Mouse (Mus musculus): ENCODE measurements around the gene Prkag2. TPM values are rescaled to one million over a fixed set of nuclear protein-coding genes. Genes with fewer than 3 reads are reported as not detected.
A peak's percentile ranks its signal among the peaks of the same experiment; 100 is the strongest.

Prkag2 gene
- total RNA-seq, 2 experiments from 2014 or later, result 151 to 155 TPM

DNA sequence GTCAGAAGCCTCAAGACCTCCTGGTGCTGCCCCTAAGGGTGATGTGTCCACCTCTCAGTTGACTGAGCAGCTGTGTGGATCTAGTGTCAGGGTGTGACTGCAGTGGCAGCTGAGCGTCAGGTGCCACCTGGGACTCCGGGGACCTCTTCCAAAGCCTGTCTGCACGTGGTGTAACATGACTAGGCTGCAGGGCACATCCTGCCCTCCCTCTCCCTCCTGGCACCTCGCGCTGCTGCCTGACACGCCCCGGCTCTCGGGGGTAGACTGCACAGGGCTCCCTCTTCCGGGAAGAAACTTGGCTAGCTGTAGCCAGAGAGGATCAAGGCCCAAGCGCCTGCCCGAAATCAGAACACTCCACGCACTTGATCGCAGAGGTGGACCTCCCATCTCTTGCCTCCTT lies 127.2 kb downstream of the Prkag2 start:
- no peak for DNase-seq (ENCODE audit: low spot score in 2 of 2)

GRCm38 (mm10) chr5:24970552-24971275 lies 129.7 kb downstream of the Prkag2 start:
- DNase-seq (ENCODE audit: low spot score in 2 of 2), result no peak

DNA sequence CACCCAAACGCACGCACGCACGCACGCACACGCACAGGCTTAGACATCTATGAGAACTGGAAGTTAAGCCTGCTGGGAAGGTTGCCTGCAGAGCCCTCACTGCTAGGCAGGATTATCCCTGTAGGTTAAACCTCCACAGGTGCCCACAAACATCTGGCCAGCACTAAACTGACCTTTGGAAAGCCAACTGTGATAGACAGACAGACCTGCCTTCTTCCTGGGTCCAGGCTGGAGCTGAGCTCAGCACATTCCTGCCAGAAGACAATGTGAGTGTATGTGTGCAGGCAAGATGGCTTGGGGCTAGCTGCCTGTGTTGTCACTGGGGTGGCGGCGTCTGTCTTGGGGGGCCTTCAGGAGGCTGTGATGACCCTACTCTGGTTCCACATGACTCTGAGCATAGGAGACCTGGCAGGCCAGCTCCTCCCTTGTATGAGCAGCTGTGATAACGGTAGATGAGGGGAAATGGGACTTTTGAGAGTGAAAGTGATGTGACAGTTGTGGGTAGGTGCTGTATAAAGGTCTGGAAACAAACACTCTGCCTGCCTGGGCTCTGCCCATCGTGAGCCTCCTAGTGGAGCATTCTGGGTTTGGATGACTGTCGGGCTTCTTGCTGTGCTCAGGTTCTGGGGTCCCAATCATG lies 131.1 kb downstream of the Prkag2 start:
- DNase-seq (ENCODE audit: low spot score in 2 of 2), result no peak

DNA sequence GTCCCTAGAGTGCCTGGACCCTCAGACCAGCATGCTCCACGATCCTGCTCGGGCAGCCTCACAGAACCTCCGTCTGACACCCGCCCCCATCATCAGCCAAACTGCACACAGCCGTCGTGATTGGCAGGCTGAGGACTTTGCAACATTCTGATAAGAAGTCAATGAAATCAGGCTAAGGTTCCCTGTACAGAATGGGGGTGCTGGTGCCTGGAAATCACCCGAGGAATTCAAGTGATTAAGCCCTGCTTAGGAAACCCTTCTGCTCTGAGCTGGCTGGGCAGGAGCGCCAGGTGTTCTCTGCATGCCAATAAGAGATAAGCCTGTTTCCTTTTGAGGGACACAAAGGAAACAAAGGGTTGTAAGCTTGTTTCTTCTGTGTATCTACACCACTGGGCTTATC lies 131.7 kb downstream of the Prkag2 start:
- no peak for DNase-seq (ENCODE audit: low spot score in 2 of 2)

- no peak for DNase-seq (ENCODE audit: low spot score in 2 of 2)
Measured at GRCm38 (mm10) chr5:24967898-24968535, 132.4 kb downstream of the Prkag2 start.

DNA sequence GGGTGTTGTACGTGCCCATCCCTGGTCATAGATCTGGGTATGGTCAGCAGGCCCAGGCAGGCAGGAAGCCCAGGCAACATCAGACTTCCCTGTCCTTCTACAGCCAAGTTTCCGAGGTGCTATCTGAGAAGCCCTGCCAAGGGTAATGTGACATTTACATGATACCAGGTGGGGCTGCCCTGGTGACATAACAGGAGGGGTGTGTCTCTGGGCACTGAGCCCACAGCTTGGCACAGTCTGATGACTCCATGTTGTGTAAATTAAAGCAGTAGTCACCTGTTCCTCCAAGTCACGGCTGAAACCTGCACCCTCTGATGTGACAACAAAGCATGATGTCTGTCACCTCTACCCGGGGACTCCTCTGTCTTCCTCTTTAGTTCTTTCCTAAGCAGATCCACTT lies 136.7 kb downstream of the Prkag2 start:
- no peak for DNase-seq (ENCODE audit: low spot score in 2 of 2)

DNA sequence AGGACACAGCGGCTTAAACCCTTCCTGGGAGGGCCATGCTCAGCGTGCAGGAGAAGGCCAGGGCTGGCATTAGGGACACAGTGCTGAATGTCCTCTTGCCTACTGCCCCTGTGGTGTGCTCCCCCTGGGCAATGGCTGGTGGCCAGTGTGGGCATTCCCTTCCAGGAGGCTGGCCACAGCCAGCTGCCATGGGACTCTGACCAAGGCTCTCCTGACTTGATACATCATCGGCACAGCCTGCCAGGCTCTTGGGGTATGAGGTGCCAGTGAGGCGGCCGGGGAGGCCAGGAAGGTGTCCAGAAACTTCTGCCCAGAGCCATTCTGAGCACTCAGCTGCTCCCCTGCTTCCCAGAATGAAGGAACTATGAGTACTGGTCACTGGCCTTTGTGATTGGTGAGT lies 139.7 kb downstream of the Prkag2 start:
- DNase-seq (ENCODE audit: low spot score in 2 of 2), result peak; percentile 53 to 74

DNA sequence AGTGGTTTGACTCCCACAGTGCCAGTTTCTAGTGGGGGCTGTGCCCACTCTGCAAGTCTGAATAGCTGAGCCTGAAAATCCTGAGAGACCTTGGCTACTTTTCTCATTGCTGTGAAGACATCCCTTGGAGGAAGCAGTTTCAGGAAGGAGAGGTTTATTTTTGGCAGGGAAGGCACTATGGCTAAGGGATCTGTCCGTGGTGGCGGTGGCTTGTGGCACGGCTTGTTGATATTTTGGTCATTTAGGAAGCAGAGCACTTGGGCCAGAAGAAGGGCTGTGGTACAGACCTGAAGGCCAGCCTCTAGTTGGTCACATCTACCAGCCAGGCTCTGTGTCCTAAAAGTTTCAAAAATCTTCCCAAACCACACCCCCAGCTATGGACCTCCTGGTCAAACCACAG lies 140.7 kb downstream of the Prkag2 start:
- no peak for DNase-seq (ENCODE audit: low spot score in 2 of 2)

GRCm38 (mm10) chr5:24958596-24958995 lies 141.8 kb downstream of the Prkag2 start:
- DNase-seq (ENCODE audit: low spot score in 2 of 2), result no peak

DNA sequence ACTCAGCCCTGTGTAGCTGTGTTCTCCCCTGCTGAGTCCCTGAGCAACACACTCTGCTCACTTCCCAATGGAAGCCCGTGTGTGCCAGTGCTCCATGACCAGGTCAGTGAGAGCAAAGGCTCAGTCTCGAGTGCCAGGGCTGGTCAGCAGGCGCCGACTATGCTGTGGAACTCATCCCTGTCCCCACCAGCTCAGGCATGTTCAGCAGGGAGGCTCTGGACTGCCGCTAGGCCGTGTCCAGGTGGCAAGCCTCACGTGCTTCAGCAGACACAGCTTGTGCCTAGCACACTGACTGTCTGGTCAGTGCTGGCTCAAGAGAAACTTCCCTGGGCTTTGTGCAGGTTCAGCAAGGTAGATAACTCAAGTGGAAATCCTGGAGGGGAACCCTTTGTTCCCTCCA lies 143.6 kb downstream of the Prkag2 start:
- no peak for DNase-seq (ENCODE audit: low spot score in 2 of 2)

GRCm38 (mm10) chr5:24952842-24953741 lies 147.3 kb downstream of the Prkag2 start:
- DNase-seq (ENCODE audit: low spot score in 2 of 2), result peak; percentile 26 to 66

DNA sequence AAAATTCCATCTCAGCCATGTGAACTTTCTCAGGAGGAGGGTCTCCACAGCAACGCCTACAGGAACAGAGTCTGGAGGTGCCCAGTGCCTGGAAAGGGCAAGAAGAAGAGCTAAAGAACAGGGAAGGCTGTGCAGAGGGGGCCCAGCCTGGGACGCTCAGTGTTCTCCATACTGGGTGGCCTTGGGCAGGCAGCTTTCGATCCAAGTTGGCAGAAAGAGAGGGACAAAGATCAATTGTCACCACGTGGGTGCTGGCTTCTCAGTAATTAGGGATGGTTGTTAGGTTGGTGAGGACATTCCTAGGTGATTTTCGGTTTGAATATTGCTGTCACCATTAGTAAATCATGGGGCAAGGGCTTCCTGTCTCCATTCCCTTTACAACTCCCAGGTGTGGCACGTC lies 148.2 kb downstream of the Prkag2 start:
- no peak for DNase-seq (ENCODE audit: low spot score in 2 of 2)

DNA sequence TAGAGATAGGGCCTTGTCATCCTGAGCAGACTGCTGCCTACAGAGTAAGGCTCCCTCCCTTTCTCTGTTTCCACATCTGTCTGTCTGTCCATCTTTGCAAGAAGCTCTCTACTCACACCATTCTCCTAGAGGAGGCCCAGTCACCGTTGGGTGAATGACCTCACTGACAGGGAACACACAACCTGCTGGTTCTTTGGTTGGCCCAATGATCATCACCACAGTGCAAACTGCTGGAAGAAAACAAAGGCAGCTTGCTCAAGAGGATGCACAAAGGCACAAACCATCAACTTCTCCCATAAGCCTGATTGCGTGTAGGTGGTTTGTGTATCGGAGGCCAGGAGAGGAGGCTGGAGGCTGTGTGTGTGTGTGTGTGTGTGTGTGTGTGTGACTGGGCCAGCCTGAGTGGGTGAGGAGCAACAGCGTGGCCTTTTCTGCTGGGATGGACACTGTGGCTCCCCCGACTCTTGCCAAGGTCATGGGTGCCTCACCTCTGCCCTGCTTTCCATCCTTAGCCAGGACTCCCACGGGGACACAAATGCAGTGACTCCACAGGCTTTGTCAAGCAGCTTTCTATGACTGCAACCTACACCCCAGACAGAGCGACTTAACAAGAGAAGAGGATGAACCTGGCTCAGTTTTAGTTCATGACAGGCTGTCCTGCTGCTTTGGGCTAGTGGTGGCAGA lies 149.4 kb downstream of the Prkag2 start:
- DNase-seq (ENCODE audit: low spot score in 2 of 2), result no peak

DNA sequence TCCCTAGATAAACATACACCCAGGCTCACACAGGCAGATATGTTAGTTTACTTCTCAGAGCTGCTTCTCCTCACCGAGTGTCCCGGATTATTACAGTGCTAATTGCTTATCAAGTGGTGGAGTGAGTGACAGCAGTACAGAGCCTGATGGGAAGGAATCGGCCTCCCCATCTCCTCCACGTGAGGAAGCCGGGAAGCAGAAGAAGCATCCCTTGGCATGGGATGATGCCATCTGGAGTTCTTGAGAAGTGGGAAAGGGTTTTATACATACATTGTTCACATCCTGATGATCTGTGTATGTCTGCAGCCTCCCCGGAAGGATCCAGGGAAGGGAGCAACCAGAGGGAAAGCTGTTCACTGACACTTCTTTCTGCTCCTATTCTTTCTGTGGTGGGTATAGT lies 150.4 kb downstream of the Prkag2 start:
- DNase-seq (ENCODE audit: low spot score in 2 of 2), result peak in 1 of 2 experiments; percentile 53

DNA sequence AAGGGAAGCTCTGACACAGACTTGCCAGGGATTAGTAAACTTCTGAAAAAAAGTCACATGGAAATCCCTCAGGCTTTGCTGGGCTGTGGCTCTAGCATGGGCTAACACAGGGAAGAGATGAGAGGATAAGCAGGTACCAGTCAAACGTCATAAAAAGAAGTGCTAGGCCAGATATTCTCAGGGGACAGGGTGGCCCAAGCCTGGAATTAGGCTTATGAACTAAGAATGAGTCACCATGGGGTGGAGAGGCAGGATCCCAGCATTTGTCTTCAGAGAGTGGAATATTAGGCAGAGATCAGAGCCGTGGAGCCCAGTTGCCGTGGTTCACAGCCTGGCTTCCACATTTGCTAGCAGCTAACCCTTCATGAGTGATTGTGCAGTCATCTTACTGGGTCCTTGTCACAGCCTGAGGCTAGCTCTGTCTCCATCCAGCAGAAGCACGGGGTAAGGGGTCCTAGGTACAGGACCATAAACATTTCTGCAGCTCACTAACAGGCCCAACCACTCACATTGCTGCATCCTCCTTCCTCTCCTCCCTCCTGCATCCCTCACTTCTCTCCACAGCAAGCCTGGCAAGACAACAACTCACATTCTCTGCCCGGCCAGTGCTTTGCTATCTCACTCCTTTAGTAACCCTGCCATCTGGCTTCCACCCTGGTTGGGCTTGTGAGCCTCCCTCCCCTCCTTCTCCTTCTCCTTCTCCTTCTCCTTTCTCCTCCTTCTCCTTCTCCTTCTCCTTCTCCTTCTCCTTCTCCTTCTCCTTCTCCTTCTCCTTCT lies 162.2 kb downstream of the Prkag2 start:
- DNase-seq (ENCODE audit: low spot score in 2 of 2), result no peak

GRCm38 (mm10) chr5:24936451-24936850 lies 164.0 kb downstream of the Prkag2 start:
- DNase-seq (ENCODE audit: low spot score in 2 of 2), result no peak

DNA sequence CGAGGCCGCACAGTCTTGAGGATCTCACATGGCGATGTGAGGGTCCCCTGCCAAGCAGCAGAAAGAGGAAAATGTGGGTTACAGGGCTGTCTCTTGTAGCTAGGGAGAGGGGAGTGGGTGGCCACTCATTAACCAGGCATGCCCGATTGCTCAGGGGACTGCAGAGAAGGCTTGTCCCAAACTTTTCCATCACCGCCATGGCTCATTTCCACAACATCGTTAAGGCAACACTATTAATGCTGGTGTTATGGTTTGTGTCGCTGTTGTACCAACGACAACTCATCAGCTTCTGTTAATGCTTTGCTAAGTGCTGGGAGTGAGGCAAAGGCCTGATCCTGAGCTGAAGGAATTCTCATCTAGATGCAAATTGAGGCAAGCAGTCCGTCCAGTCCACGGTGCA lies 165.0 kb downstream of the Prkag2 start:
- no peak for DNase-seq (ENCODE audit: low spot score in 2 of 2)

DNA sequence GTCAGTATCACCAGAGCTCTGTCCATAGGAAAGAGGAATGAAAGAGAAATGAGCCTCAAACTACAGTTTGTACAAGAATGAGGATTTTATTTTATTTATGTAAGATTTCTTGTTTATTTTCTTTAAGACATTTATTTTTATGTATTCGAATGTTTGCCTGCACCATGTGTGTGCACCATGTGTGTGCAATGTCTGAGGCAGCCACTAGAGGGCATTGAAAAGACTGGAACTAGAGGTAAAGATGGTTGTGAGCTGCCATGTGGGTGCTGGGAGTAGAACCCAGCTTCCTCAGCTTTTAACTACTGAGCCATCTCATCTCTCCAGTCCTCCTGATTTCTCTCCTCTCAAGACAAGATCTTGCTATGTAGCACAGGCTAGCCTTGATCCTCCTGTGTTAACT lies 166.7 kb downstream of the Prkag2 start:
- no peak for DNase-seq (ENCODE audit: low spot score in 2 of 2)

DNA sequence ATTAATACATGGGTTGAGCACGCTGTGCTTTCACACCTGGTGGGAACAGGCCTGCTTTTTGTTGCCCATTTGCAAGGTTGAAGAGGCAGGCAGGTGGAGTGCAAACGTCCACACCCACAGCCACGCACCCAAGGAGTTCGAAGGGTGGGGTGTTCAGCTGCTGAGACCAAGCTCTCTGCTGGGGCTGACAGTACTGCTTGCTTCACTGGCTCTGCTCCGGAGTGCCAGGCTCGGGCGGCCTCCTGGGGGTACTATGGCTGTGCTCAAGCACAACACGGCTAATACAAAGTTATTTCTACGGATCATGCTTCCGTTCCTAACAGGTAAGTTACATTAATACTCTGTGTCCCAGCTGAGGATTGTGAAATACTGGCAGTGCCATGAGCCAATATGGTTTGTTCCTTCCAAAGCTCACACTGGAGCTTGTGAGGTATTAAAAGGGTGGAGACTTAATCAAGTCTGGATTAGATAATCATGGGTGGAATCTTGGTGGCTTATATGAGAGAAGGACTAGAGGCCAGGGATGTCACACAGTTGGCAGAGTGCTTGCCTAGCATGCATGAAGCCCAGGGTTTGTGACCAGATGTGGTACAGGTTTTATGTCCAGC lies 168.8 kb downstream of the Prkag2 start:
- no peak for DNase-seq (ENCODE audit: low spot score in 2 of 2)

All from layer of hippocampus, postnatal 14 days (tissue).